7 mouse cellular contexts compared by ENCODE assay signal in the genomic region with DNA sequence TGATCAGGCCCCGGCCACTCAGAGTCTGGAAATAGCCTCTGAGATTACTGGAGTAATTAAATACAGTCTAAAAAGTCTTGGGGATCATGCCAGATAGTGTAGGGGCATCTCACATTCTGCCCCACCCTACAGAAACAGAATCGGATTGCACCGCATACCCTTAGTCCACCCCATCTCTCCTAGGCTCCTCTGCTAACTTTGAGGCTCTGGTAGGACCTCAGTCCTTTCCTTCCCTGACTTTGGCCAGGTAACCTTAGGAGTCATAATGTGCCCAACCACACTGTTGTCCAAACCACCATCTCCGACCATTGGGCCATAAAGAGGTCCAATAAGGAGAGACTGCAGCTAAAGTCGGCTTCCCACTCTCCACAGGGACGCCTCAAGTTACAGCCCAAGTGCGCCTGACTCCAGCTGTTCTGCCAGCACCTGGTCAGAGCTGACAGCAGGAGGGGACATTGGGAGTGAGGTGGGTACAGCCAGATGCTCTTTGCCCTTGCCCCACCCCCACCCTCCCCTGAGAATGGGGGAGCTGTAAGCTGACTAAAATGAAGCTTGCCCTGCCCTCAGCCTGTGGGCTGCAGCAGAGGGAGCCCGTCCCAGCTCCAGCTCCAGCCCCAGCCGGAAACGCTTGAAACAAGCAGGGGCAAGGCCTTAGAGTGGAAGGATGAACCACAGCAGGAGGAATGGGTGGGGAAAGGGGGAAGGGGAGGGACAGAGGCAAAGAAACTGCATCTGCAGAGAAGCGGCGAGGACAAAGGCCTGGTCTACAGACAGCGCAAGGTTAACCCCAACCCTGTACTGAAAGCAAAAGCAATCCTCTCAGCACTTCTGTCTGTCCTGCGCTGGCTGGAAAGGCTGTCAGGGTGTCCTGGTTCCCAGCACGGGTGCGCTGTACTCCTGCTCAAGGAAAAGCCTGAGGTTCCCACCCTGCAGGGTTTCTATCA. TPM values are rescaled to one million over a fixed set of nuclear protein-coding genes. Genes with fewer than 3 reads are reported as not detected.
DNase-seq lines count a peak whose midpoint lies in the region; ATAC-seq and TF ChIP-seq lines count a peak whose summit lies in the region.

No protein-coding gene starts in this region.

- TF ChIP-seq POLR2A in MEL (IDR thresholded peaks at IDR 0.05; ENCODE audit: control insufficient read depth in 1 of 2, insufficient read depth in 1 of 2, low read depth in 1 of 2, low read length in 2 of 2, poor library complexity in 1 of 2), result peak in 1 of 2 experiments; percentile 53; a peak in 2 of 4 replicates

- H3K9ac ChIP-seq in MEL (ENCODE audit: control insufficient read depth, low read depth, low read length, poor library complexity, severe bottlenecking), result peak overlapping the region; percentile 60
- no peak overlapping the region for H3K9ac ChIP-seq in hindbrain, embryonic 16.5 days (ENCODE audit: low read depth, low read length)
- H3K9ac ChIP-seq in liver, embryonic 14.5 days (replicated peaks), result peak overlapping the region; percentile 18; the same call in 1 of the 2 replicates
- H3K9ac ChIP-seq in neural tube, embryonic 15.5 days (replicated peaks), result no peak overlapping the region

- H3K79me2 ChIP-seq in MEL (ENCODE audit: control insufficient read depth, insufficient read depth, low read length, poor library complexity), result no peaks in the 10 kb centered on the region

- DNase-seq in MEL (ENCODE audit: low read depth, low spot score), result peak; percentile 80
- peak; percentile 74 for DNase-seq in embryonic facial prominence, embryonic 10.5 days (ENCODE audit: low spot score)
- DNase-seq in liver, embryonic 14.5 days (ENCODE audit: low read depth in 3 of 3, low spot score in 3 of 3), result no peak
- no peak for DNase-seq in cerebellum, adult 18-20 months
- no peak for DNase-seq in urinary bladder, postnatal 36 days (ENCODE audit: low spot score in 2 of 2)

- H3K4me3 ChIP-seq in MEL (ENCODE audit: control insufficient read depth in 1 of 2, insufficient read depth in 1 of 2, low read depth in 2 of 2, low read length in 2 of 2), result peak overlapping the region; percentile 52 to 70
- peak overlapping the region; percentile 42 for H3K4me3 ChIP-seq in embryonic facial prominence, embryonic 10.5 days
- no peak overlapping the region for H3K4me3 ChIP-seq in hindbrain, embryonic 16.5 days (ENCODE audit: low read length)
- H3K4me3 ChIP-seq in liver, embryonic 14.5 days (ENCODE audit: insufficient read depth in 1 of 2, low read depth in 2 of 2, low read length in 2 of 2), result peak overlapping the region in 1 of 2 experiments; percentile 5; a peak in 1 of 4 replicates
- no peak overlapping the region for H3K4me3 ChIP-seq in neural tube, embryonic 15.5 days (replicated peaks)

- WGBS in embryonic facial prominence, embryonic 10.5 days, result 18% methylated on average over 16 of the region's 16 CpGs
- WGBS in hindbrain, embryonic 16.5 days, result 32% methylated on average over 16 of the region's 16 CpGs
- 24% methylated on average over 16 of the region's 16 CpGs for WGBS in liver, embryonic 14.5 days (ENCODE audit: insufficient replicate concordance)
- 29% methylated on average over 16 of the region's 16 CpGs for WGBS in neural tube, embryonic 15.5 days

- TF ChIP-seq EP300 in MEL (IDR thresholded peaks at IDR 0.05; ENCODE audit: low read depth in 1 of 2, low read length in 2 of 2), result no peak
- no peak for TF ChIP-seq EP300 in liver, embryonic 14.5 days (IDR thresholded peaks at IDR 0.05; ENCODE audit: low read depth)

- H3K4me2 ChIP-seq in hindbrain, embryonic 16.5 days (ENCODE audit: low read length), result no peak overlapping the region
- peak overlapping the region; percentile 56 for H3K4me2 ChIP-seq in liver, embryonic 14.5 days (ENCODE audit: low read depth)
- H3K4me2 ChIP-seq in neural tube, embryonic 15.5 days, result peak overlapping the region; percentile 15; the same call in 1 of the 2 replicates

- H3K27me3 ChIP-seq in MEL (ENCODE audit: control insufficient read depth in 1 of 2, insufficient read depth in 2 of 2, low read length in 2 of 2), result no peaks in the 10 kb centered on the region
- H3K27me3 ChIP-seq in embryonic facial prominence, embryonic 10.5 days (replicated peaks; ENCODE audit: low read depth, poor library complexity, severe bottlenecking), result no peaks in the 10 kb centered on the region
- H3K27me3 ChIP-seq in hindbrain, embryonic 16.5 days (replicated peaks; ENCODE audit: control insufficient read depth, insufficient read depth, low read length), result no peaks in the 10 kb centered on the region
- H3K27me3 ChIP-seq in liver, embryonic 14.5 days (ENCODE audit: control insufficient read depth, insufficient read depth, low read length), result no peaks in the 10 kb centered on the region
- no peaks in the 10 kb centered on the region for H3K27me3 ChIP-seq in neural tube, embryonic 15.5 days (replicated peaks)

- H3K27ac ChIP-seq in MEL (ENCODE audit: control insufficient read depth, low read depth, low read length), result peak overlapping the region; percentile 86
- H3K27ac ChIP-seq in embryonic facial prominence, embryonic 10.5 days (replicated peaks), result peak overlapping the region; percentile 82
- no peak overlapping the region for H3K27ac ChIP-seq in hindbrain, embryonic 16.5 days (ENCODE audit: low read depth, low read length)
- no peak overlapping the region for H3K27ac ChIP-seq in liver, embryonic 14.5 days
- no peak overlapping the region for H3K27ac ChIP-seq in neural tube, embryonic 15.5 days (replicated peaks)

- peaks cover 13 to 28% of the 10 kb centered on the region in 2 experiments for H3K4me1 ChIP-seq in MEL (ENCODE audit: control insufficient read depth in 1 of 2, insufficient read depth in 2 of 2, low read length in 2 of 2)
- H3K4me1 ChIP-seq in embryonic facial prominence, embryonic 10.5 days, result peaks cover 32% of the 10 kb centered on the region
- H3K4me1 ChIP-seq in hindbrain, embryonic 16.5 days (ENCODE audit: control insufficient read depth, insufficient read depth, low read depth, low read length), result peaks cover 22% of the 10 kb centered on the region
- peaks cover 5 to 15% of the 10 kb centered on the region in 2 experiments; a peak in 3 of 4 replicates for H3K4me1 ChIP-seq in liver, embryonic 14.5 days (replicated peaks; ENCODE audit: control insufficient read depth in 2 of 2, insufficient read depth in 2 of 2, low read length in 1 of 2)
- peaks cover 22% of the 10 kb centered on the region for H3K4me1 ChIP-seq in neural tube, embryonic 15.5 days

- no peaks in the 10 kb centered on the region for H3K9me3 ChIP-seq in MEL (replicated peaks; ENCODE audit: insufficient read depth, low read length)
- H3K9me3 ChIP-seq in embryonic facial prominence, embryonic 10.5 days, result no peaks in the 10 kb centered on the region
- no peaks in the 10 kb centered on the region for H3K9me3 ChIP-seq in hindbrain, embryonic 16.5 days (ENCODE audit: control insufficient read depth, low read length)
- no peaks in the 10 kb centered on the region for H3K9me3 ChIP-seq in liver, embryonic 14.5 days (ENCODE audit: control insufficient read depth, low read length)
- no peaks in the 10 kb centered on the region for H3K9me3 ChIP-seq in neural tube, embryonic 15.5 days (replicated peaks)

- no peak for TF ChIP-seq CTCF in MEL (IDR thresholded peaks at IDR 0.05 in 2 of 3, conservative IDR thresholded peaks at IDR 0.05 in 1 of 3; ENCODE audit: control insufficient read depth in 1 of 3, insufficient read depth in 1 of 3, low read depth in 2 of 3, low read length in 3 of 3, poor library complexity in 1 of 3, severe bottlenecking in 1 of 3)
- 0 out of 2 replicates have a peak, but pooled peaks have one; percentile 10 for TF ChIP-seq CTCF in liver, embryonic 14.5 days (IDR thresholded peaks at IDR 0.05; ENCODE audit: low read depth)

- TF ChIP-seq RAD21 in MEL (IDR thresholded peaks at IDR 0.05; ENCODE audit: low read depth, low read length), result no peak

- ATAC-seq in hindbrain, embryonic 16.5 days, result 0 out of 2 replicates have a peak, but pooled peaks have one; percentile 4
- ATAC-seq in liver, embryonic 14.5 days (ENCODE audit: insufficient read depth), result peak; percentile 42
- no peak for ATAC-seq in neural tube, embryonic 15.5 days (ENCODE audit: low FRiP score)

- H3K36me3 ChIP-seq in MEL (ENCODE audit: control insufficient read depth in 1 of 2, insufficient read depth in 2 of 2, low read length in 2 of 2), result peaks cover 0 to 15% of the 10 kb centered on the region in 2 experiments; a peak in 3 of 4 replicates
- H3K36me3 ChIP-seq in embryonic facial prominence, embryonic 10.5 days (replicated peaks), result no peaks in the 10 kb centered on the region
- no peaks in the 10 kb centered on the region for H3K36me3 ChIP-seq in hindbrain, embryonic 16.5 days (ENCODE audit: control insufficient read depth, insufficient read depth, low read length)
- no peaks in the 10 kb centered on the region for H3K36me3 ChIP-seq in liver, embryonic 14.5 days (replicated peaks; ENCODE audit: control insufficient read depth, insufficient read depth, low read depth)
- H3K36me3 ChIP-seq in neural tube, embryonic 15.5 days, result no peaks in the 10 kb centered on the region

RNA-seq across cellular contexts. Expression of a gene that starts 10.0 kb away (rescaled TPM):
- total RNA-seq in MEL (2012; rRNA removed), result 36.0 and 49.9 TPM in 2 replicates
- polyA plus RNA-seq in MEL (2012; ENCODE audit: insufficient read depth in 1 of 2, insufficient read length in 2 of 2, low read depth in 1 of 2, low replicate concordance in 2 of 2, missing spikeins in 1 of 2), result 10 to 100 TPM in 1 of 2 experiments, not detected in 1; 42.3 TPM
- polyA plus RNA-seq in embryonic facial prominence, embryonic 10.5 days (2016; fragmentation: Nextera tagmentation; extraction: Ambion mirVana), result 4.9 and 5.1 TPM in 2 replicates
- 3.2 TPM in 2 replicates for polyA plus RNA-seq in hindbrain, embryonic 16.5 days (2015; fragmentation: Nextera tagmentation; extraction: Ambion mirVana)
- 5.1 and 6.2 TPM in 2 replicates for polyA plus RNA-seq in liver, embryonic 14.5 days (2012; rRNA removed)
- 7.3 and 8.0 TPM in 2 replicates for polyA plus RNA-seq in liver, embryonic 14.5 days (2014; fragmentation: Nextera tagmentation; extraction: Ambion mirVana)
- 2.2 and 9.4 TPM in 2 replicates for polyA plus RNA-seq in neural tube, embryonic 15.5 days (2015; fragmentation: Nextera tagmentation; extraction: Ambion mirVana)

RNA-seq across cellular contexts. Expression of a gene that starts 16.2 kb away (rescaled TPM):
- 5.1 and 10.0 TPM in 2 replicates for total RNA-seq in MEL (2012; rRNA removed)
- polyA plus RNA-seq in MEL (2012; ENCODE audit: insufficient read depth in 1 of 2, insufficient read length in 2 of 2, low read depth in 1 of 2, low replicate concordance in 2 of 2, missing spikeins in 1 of 2), result 10 to 100 TPM in 1 of 2 experiments, not detected in 1; 24.5 TPM
- polyA plus RNA-seq in embryonic facial prominence, embryonic 10.5 days (2016; fragmentation: Nextera tagmentation; extraction: Ambion mirVana), result 6.7 and 7.2 TPM in 2 replicates
- 10.9 and 13.7 TPM in 2 replicates for polyA plus RNA-seq in hindbrain, embryonic 16.5 days (2015; fragmentation: Nextera tagmentation; extraction: Ambion mirVana)
- 2.8 and 3.3 TPM in 2 replicates for polyA plus RNA-seq in liver, embryonic 14.5 days (2012; rRNA removed)
- 4.9 and 6.0 TPM in 2 replicates for polyA plus RNA-seq in liver, embryonic 14.5 days (2014; fragmentation: Nextera tagmentation; extraction: Ambion mirVana)
- 12.6 and 15.5 TPM in 2 replicates for polyA plus RNA-seq in neural tube, embryonic 15.5 days (2015; fragmentation: Nextera tagmentation; extraction: Ambion mirVana)

RNA-seq across cellular contexts. Expression of a gene that starts 47.9 kb away (rescaled TPM):
- total RNA-seq in MEL (2012; rRNA removed), result 0.08 TPM in 1 of 2 replicates, not detected in the other
- polyA plus RNA-seq in MEL (2012; ENCODE audit: insufficient read depth in 1 of 2, insufficient read length in 2 of 2, low read depth in 1 of 2, low replicate concordance in 2 of 2, missing spikeins in 1 of 2), result under 1 TPM in 1 of 2 experiments, not detected in 1; 0.03 TPM
- polyA plus RNA-seq in embryonic facial prominence, embryonic 10.5 days (2016; fragmentation: Nextera tagmentation; extraction: Ambion mirVana), result 1.3 and 1.7 TPM in 2 replicates
- 14.4 and 15.7 TPM in 2 replicates for polyA plus RNA-seq in hindbrain, embryonic 16.5 days (2015; fragmentation: Nextera tagmentation; extraction: Ambion mirVana)
- polyA plus RNA-seq in liver, embryonic 14.5 days (2012; rRNA removed), result 0.09 and 0.11 TPM in 2 replicates
- not detected in 2 replicates for polyA plus RNA-seq in liver, embryonic 14.5 days (2014; fragmentation: Nextera tagmentation; extraction: Ambion mirVana)
- polyA plus RNA-seq in neural tube, embryonic 15.5 days (2015; fragmentation: Nextera tagmentation; extraction: Ambion mirVana), result 18.6 and 26.7 TPM in 2 replicates

RNA-seq across cellular contexts. Expression of a gene that starts 58.5 kb away (rescaled TPM):
- 7.5 TPM in 2 replicates for total RNA-seq in MEL (2012; rRNA removed)
- 10 to 100 TPM in 1 of 2 experiments, not detected in 1; 11.8 TPM for polyA plus RNA-seq in MEL (2012; ENCODE audit: insufficient read depth in 1 of 2, insufficient read length in 2 of 2, low read depth in 1 of 2, low replicate concordance in 2 of 2, missing spikeins in 1 of 2)
- polyA plus RNA-seq in embryonic facial prominence, embryonic 10.5 days (2016; fragmentation: Nextera tagmentation; extraction: Ambion mirVana), result 10.7 and 11.6 TPM in 2 replicates
- 17.5 and 18.7 TPM in 2 replicates for polyA plus RNA-seq in hindbrain, embryonic 16.5 days (2015; fragmentation: Nextera tagmentation; extraction: Ambion mirVana)
- 3.1 and 3.3 TPM in 2 replicates for polyA plus RNA-seq in liver, embryonic 14.5 days (2012; rRNA removed)
- 2.2 and 3.5 TPM in 2 replicates for polyA plus RNA-seq in liver, embryonic 14.5 days (2014; fragmentation: Nextera tagmentation; extraction: Ambion mirVana)
- polyA plus RNA-seq in neural tube, embryonic 15.5 days (2015; fragmentation: Nextera tagmentation; extraction: Ambion mirVana), result 16.3 and 18.2 TPM in 2 replicates

Comparison
In these comparisons a context has a peak if more than half of its experiments do, and no peak if none do; other contexts are left out.
1. DNase-seq: peak in MEL (single experiment) and embryonic facial prominence, embryonic 10.5 days (single experiment); none in liver, embryonic 14.5 days (0 of 3), cerebellum, adult 18-20 months (0 of 2) and urinary bladder, postnatal 36 days (0 of 2).
2. H3K27ac ChIP-seq: peak in MEL (single experiment) and embryonic facial prominence, embryonic 10.5 days (single experiment); none in hindbrain, embryonic 16.5 days (single experiment), liver, embryonic 14.5 days (single experiment) and neural tube, embryonic 15.5 days (single experiment).
3. H3K4me3 ChIP-seq: peak in MEL (2 of 2) and embryonic facial prominence, embryonic 10.5 days (single experiment); none in hindbrain, embryonic 16.5 days (single experiment) and neural tube, embryonic 15.5 days (single experiment).
4. H3K9ac ChIP-seq: peak in MEL (single experiment) and liver, embryonic 14.5 days (single experiment); none in hindbrain, embryonic 16.5 days (single experiment) and neural tube, embryonic 15.5 days (single experiment).